In the genomic region with DNA sequence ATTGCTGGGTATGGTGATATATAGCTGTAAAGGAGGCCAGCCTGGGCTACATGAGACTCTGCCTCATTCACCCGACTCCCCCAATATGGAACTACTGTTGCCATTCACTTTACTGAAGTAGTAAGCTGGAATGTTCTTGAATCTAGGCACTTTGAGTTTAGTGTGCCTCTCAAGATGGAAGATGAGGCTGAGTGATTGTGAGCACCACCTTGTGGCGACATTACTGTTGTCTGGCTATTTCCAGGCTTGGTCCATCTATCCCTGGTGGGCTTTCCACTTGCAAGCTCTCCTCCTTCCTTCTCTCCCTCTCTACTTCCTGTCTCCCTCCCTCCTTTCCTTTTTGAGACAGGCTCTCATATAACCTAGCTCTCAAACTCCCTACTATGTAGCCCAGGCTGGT, we compare ENCODE assay signal across 1 mouse cellular context.
TF ChIP-seq lines count a peak whose summit lies in the region.

No protein-coding gene starts in this region.

TF ChIP-seq in MEL, 35 proteins besides CTCF, POLR2A, EP300 and RAD21:
- TF ChIP-seq JUND (IDR thresholded peaks at IDR 0.05; ENCODE audit: low read depth, low read length) (0 out of 2 replicates have a peak, but pooled peaks have one; percentile 10), POLR2AphosphoS5 (IDR thresholded peaks at IDR 0.05; ENCODE audit: borderline replicate concordance, low read depth, low read length) (no peak), ETS1 (IDR thresholded peaks at IDR 0.05; ENCODE audit: low read depth, low read length) (no peak), ZC3H11A (IDR thresholded peaks at IDR 0.05; ENCODE audit: low read depth, low read length) (peak; percentile 68), ZMIZ1 (IDR thresholded peaks at IDR 0.05; ENCODE audit: low read depth, low read length) (no peak), SMC3 (IDR thresholded peaks at IDR 0.05; ENCODE audit: low read depth, low read length) (peak; percentile 90)
